Mouse (Mus musculus): ENCODE data around the gene Grip1.

DNA sequence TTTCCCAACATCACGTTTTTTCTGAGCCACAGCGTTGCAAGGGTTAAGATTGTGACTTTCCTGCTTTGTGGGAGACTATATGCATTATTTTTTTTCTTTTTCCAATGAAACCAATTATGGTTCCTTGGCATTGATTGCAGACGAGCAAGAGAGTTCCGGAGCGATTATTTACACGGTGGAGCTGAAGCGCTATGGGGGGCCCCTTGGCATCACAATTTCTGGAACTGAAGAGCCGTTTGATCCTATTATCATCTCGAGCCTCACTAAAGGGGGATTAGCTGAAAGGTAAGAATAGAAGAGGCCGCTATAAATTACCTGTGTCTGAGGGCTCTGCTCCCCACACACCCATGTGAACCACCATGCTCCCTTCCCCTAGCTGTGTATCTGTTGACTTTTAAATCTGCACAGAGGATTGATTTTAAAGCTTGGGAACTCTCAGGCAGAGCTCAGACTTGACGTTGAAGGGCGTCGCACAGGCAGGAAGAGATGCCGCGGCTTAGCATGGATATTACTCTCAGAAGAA is 581.6 kb downstream of the Grip1 start:
- TF ChIP-seq CTCF (IDR thresholded peaks at IDR 0.05; ENCODE audit: low read depth, low read length) (no peak), POLR2A (IDR thresholded peaks at IDR 0.05; ENCODE audit: extremely low read depth, insufficient read depth, low read length) (no peak)

Measured in liver, adult 2 months (tissue).